Mouse (Mus musculus): ENCODE measurements around the gene Fam234b. TPM values are rescaled to one million over a fixed set of nuclear protein-coding genes. Genes with fewer than 3 reads are reported as not detected.

The Fam234b gene
- polyA plus RNA-seq (2015; fragmentation: Nextera tagmentation; extraction: Ambion mirVana) = 11.0 and 12.2 TPM in 2 replicates

DNA sequence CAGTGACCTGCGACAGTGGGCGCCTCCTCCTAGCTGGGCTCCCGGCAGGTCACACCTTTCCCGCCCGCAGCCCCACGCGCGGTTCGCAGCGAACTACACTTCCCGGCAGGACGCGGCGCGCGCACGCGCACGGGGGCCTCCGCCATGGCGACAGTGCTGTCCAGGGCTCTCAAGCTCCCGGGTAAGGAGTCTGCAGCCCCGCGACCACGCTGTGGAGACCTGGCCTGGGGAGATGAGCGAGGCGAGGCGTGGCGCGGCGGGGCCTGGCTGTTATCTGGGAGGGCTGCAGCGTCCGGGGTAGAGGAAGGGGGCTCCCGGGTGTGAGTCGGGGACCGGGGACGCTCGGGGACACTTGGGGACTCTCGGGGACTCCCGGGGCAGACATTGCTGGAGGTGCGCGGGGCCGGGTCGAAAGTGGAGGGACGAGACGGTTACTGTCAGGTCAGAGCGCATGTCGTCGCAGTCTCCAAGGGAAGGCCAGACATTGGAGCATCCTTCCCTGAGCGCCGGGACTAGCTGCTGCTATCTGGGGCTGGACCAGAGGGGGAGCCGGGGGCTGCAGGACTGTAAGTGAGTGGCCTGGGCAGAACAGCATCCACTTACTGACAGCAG is at the start of gene Fam234b, which contains the start of gene Hebp1:
TSS of gene Fam234b (plus strand) at position 57 of the 612 bp plus-strand sequence.
TSS of gene Hebp1 (minus strand) at position 102 of the 612 bp plus-strand sequence.
- WGBS = under 1% methylated on average over 52 of the region's 52 CpGs
- H3K4me1 ChIP-seq (ENCODE audit: control insufficient read depth, insufficient read depth, low read length) = peaks cover 6% of the 10 kb centered on the region
- H3K36me3 ChIP-seq (ENCODE audit: control insufficient read depth, insufficient read depth) = no peaks in the 10 kb centered on the region
- H3K4me3 ChIP-seq (ENCODE audit: low read length) = peak within 1 kb of the TSS; percentile 88
- no peaks in the 10 kb centered on the region for H3K27me3 ChIP-seq (ENCODE audit: control insufficient read depth, insufficient read depth, low read length)
- H3K4me2 ChIP-seq (ENCODE audit: low read depth, low read length) = peak within 1 kb of the TSS; percentile 95
- no peaks in the 10 kb centered on the region for H3K9me3 ChIP-seq (replicated peaks; ENCODE audit: control insufficient read depth, low read length)
- peak within 1 kb of the TSS; percentile 88 for H3K9ac ChIP-seq (ENCODE audit: low read length)
- peak; percentile 86 for ATAC-seq (replicated peaks; ENCODE audit: extremely low read depth, insufficient read depth, low FRiP score)
- H3K27ac ChIP-seq (ENCODE audit: low read length) = peak within 1 kb of the TSS; percentile 56

DNA sequence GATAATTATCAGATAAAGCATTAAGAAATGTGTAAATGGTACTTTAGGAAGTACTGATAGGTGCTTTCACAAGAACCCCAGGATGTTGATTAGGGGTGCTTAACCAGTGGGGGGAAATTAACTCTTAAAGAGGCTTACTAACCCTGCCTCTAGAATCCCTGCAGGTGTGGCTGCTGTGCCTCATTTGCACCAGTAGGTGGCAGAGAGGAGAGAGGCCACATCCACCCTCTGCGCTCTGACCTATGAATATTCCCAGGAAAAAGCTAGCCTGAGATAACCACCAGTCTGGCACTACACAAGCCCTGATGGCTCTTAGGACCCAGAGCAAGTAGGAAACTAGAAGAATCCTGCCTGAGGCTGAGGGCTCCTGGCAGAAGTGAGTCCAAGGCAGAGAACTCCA is 49.3 kb upstream of the Fam234b start:
- ATAC-seq (replicated peaks; ENCODE audit: extremely low read depth, insufficient read depth, low FRiP score) = no peak
- Histone ChIP-seq H3K4me2 (ENCODE audit: low read depth, low read length) (no peak overlapping the region), H3K4me3 (ENCODE audit: low read length) (no peak overlapping the region), H3K27me3 (ENCODE audit: control insufficient read depth, insufficient read depth, low read length) (no peaks in the 10 kb centered on the region), H3K36me3 (ENCODE audit: control insufficient read depth, insufficient read depth) (no peaks in the 10 kb centered on the region), H3K4me1 (ENCODE audit: control insufficient read depth, insufficient read depth, low read length) (no peaks in the 10 kb centered on the region), H3K9me3 (replicated peaks; ENCODE audit: control insufficient read depth, low read length) (no peaks in the 10 kb centered on the region), H3K27ac (ENCODE audit: low read length) (no peak overlapping the region), H3K9ac (ENCODE audit: low read length) (no peak overlapping the region)
- 37% methylated on average over 1 of the region's 1 CpGs for WGBS

GRCm38 (mm10) chr6:135149175-135149574 is 48.6 kb upstream of the Fam234b start:
- Histone ChIP-seq H3K9me3 (replicated peaks; ENCODE audit: control insufficient read depth, low read length) (no peaks in the 10 kb centered on the region), H3K27ac (ENCODE audit: low read length) (no peak overlapping the region), H3K4me1 (ENCODE audit: control insufficient read depth, insufficient read depth, low read length) (no peaks in the 10 kb centered on the region), H3K27me3 (ENCODE audit: control insufficient read depth, insufficient read depth, low read length) (no peaks in the 10 kb centered on the region), H3K4me3 (ENCODE audit: low read length) (no peak overlapping the region), H3K9ac (ENCODE audit: low read length) (no peak overlapping the region), H3K36me3 (ENCODE audit: control insufficient read depth, insufficient read depth) (no peaks in the 10 kb centered on the region), H3K4me2 (ENCODE audit: low read depth, low read length) (no peak overlapping the region)
- WGBS = 73% methylated on average over 4 of the region's 4 CpGs
- ATAC-seq (replicated peaks; ENCODE audit: extremely low read depth, insufficient read depth, low FRiP score) = no peak

GRCm38 (mm10) chr6:135149722-135150121 is 48.1 kb upstream of the Fam234b start:
- Histone ChIP-seq H3K9ac (ENCODE audit: low read length) (no peak overlapping the region), H3K4me2 (ENCODE audit: low read depth, low read length) (no peak overlapping the region), H3K27ac (ENCODE audit: low read length) (no peak overlapping the region), H3K4me3 (ENCODE audit: low read length) (no peak overlapping the region), H3K4me1 (ENCODE audit: control insufficient read depth, insufficient read depth, low read length) (no peaks in the 10 kb centered on the region), H3K27me3 (ENCODE audit: control insufficient read depth, insufficient read depth, low read length) (no peaks in the 10 kb centered on the region), H3K36me3 (ENCODE audit: control insufficient read depth, insufficient read depth) (no peaks in the 10 kb centered on the region), H3K9me3 (replicated peaks; ENCODE audit: control insufficient read depth, low read length) (no peaks in the 10 kb centered on the region)
- ATAC-seq (replicated peaks; ENCODE audit: extremely low read depth, insufficient read depth, low FRiP score) = no peak
- WGBS = 80% methylated on average over 4 of the region's 4 CpGs

GRCm38 (mm10) chr6:135150311-135150710 is 47.5 kb upstream of the Fam234b start:
- no peak for ATAC-seq (replicated peaks; ENCODE audit: extremely low read depth, insufficient read depth, low FRiP score)
- Histone ChIP-seq H3K27ac (ENCODE audit: low read length) (no peak overlapping the region), H3K9ac (ENCODE audit: low read length) (no peak overlapping the region), H3K9me3 (replicated peaks; ENCODE audit: control insufficient read depth, low read length) (no peaks in the 10 kb centered on the region), H3K4me3 (ENCODE audit: low read length) (no peak overlapping the region), H3K36me3 (ENCODE audit: control insufficient read depth, insufficient read depth) (no peaks in the 10 kb centered on the region), H3K4me2 (ENCODE audit: low read depth, low read length) (no peak overlapping the region), H3K27me3 (ENCODE audit: control insufficient read depth, insufficient read depth, low read length) (no peaks in the 10 kb centered on the region), H3K4me1 (ENCODE audit: control insufficient read depth, insufficient read depth, low read length) (no peaks in the 10 kb centered on the region)
- 21% methylated on average over 5 of the region's 5 CpGs for WGBS

DNA sequence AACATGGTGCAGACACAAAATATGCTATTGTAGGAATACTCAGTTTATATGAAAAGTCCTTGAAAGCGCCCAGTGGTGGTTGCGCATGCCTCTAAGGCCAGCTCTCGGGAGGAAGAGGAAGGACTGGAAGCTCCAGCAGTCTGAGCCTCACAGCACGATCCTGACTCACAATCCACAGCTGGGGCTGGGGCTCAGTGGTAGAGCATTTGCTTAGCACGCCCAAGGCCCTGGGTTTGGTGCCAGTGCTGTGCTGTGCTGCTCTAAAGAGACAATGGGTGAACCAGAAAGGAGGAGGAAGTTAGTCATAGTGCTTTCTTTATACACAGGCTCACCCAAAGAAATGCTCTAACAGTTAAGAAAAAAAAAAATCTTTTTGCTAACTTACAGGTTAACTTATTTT is 44.1 kb upstream of the Fam234b start:
- Histone ChIP-seq H3K4me3 (ENCODE audit: low read length) (no peak overlapping the region), H3K4me1 (ENCODE audit: control insufficient read depth, insufficient read depth, low read length) (peaks cover 5% of the 10 kb centered on the region; the same call in 1 of the 2 replicates), H3K9me3 (replicated peaks; ENCODE audit: control insufficient read depth, low read length) (no peaks in the 10 kb centered on the region), H3K27me3 (ENCODE audit: control insufficient read depth, insufficient read depth, low read length) (no peaks in the 10 kb centered on the region), H3K9ac (ENCODE audit: low read length) (no peak overlapping the region), H3K4me2 (ENCODE audit: low read depth, low read length) (no peak overlapping the region), H3K36me3 (ENCODE audit: control insufficient read depth, insufficient read depth) (no peaks in the 10 kb centered on the region), H3K27ac (ENCODE audit: low read length) (no peak overlapping the region)
- ATAC-seq (replicated peaks; ENCODE audit: extremely low read depth, insufficient read depth, low FRiP score) = no peak
- 74% methylated on average over 5 of the region's 5 CpGs for WGBS

- Histone ChIP-seq H3K9ac (ENCODE audit: low read length) (no peak overlapping the region), H3K36me3 (ENCODE audit: control insufficient read depth, insufficient read depth) (no peaks in the 10 kb centered on the region), H3K4me3 (ENCODE audit: low read length) (no peak overlapping the region), H3K4me2 (ENCODE audit: low read depth, low read length) (no peak overlapping the region), H3K4me1 (ENCODE audit: control insufficient read depth, insufficient read depth, low read length) (peaks cover 5% of the 10 kb centered on the region; the same call in 1 of the 2 replicates), H3K27me3 (ENCODE audit: control insufficient read depth, insufficient read depth, low read length) (no peaks in the 10 kb centered on the region), H3K9me3 (replicated peaks; ENCODE audit: control insufficient read depth, low read length) (no peaks in the 10 kb centered on the region), H3K27ac (ENCODE audit: low read length) (no peak overlapping the region)
- ATAC-seq (replicated peaks; ENCODE audit: extremely low read depth, insufficient read depth, low FRiP score) = no peak
- 46% methylated on average over 8 of the region's 8 CpGs for WGBS
Observed at GRCm38 (mm10) chr6:135156597-135156996, 41.2 kb upstream of the Fam234b start.

GRCm38 (mm10) chr6:135157496-135157895 is 40.3 kb upstream of the Fam234b start:
- Histone ChIP-seq H3K9ac (ENCODE audit: low read length) (no peak overlapping the region), H3K4me2 (ENCODE audit: low read depth, low read length) (no peak overlapping the region), H3K27ac (ENCODE audit: low read length) (no peak overlapping the region), H3K4me1 (ENCODE audit: control insufficient read depth, insufficient read depth, low read length) (peaks cover 5% of the 10 kb centered on the region; the same call in 1 of the 2 replicates), H3K36me3 (ENCODE audit: control insufficient read depth, insufficient read depth) (no peaks in the 10 kb centered on the region), H3K4me3 (ENCODE audit: low read length) (no peak overlapping the region), H3K9me3 (replicated peaks; ENCODE audit: control insufficient read depth, low read length) (no peaks in the 10 kb centered on the region), H3K27me3 (ENCODE audit: control insufficient read depth, insufficient read depth, low read length) (no peaks in the 10 kb centered on the region)
- WGBS = 48% methylated on average over 4 of the region's 4 CpGs
- no peak for ATAC-seq (replicated peaks; ENCODE audit: extremely low read depth, insufficient read depth, low FRiP score)

- no peak for ATAC-seq (replicated peaks; ENCODE audit: extremely low read depth, insufficient read depth, low FRiP score)
- Histone ChIP-seq H3K4me3 (ENCODE audit: low read length) (no peak overlapping the region), H3K4me2 (ENCODE audit: low read depth, low read length) (no peak overlapping the region), H3K9me3 (replicated peaks; ENCODE audit: control insufficient read depth, low read length) (no peaks in the 10 kb centered on the region), H3K9ac (ENCODE audit: low read length) (no peak overlapping the region), H3K36me3 (ENCODE audit: control insufficient read depth, insufficient read depth) (no peaks in the 10 kb centered on the region), H3K27ac (ENCODE audit: low read length) (no peak overlapping the region), H3K27me3 (ENCODE audit: control insufficient read depth, insufficient read depth, low read length) (no peaks in the 10 kb centered on the region), H3K4me1 (ENCODE audit: control insufficient read depth, insufficient read depth, low read length) (peaks cover 5% of the 10 kb centered on the region; the same call in 1 of the 2 replicates)
- 71% methylated on average over 4 of the region's 4 CpGs for WGBS
Observed at GRCm38 (mm10) chr6:135158509-135158908, 39.3 kb upstream of the Fam234b start.

Data from heart, embryonic 16.5 days (tissue).